Mouse (Mus musculus) midbrain, embryonic 10.5 days (tissue): ENCODE data around the gene Gm19426. TPM values are rescaled to one million over a fixed set of nuclear protein-coding genes. Genes with fewer than 3 reads are reported as not detected.
A peak's percentile ranks its signal among the peaks of the same experiment; 100 is the strongest.
"Not testable (repeated sequence)": the region's sequence is repeated elsewhere in the genome, so short reads cannot be mapped to it uniquely, and the experiment has no call there.

Experiments used
- DNase-seq: peaks from one replicate; pipeline ENCODE4 v3.0.0-alpha.2; 2017; ENCODE audit warnings: low spot score
- H3K27ac ChIP-seq: fragments of 300-500 bp; sonication (generic); replicated peaks from 2 replicates; pipeline ENCODE4 v1.5.1; 2016; ENCODE audit warnings: mild to moderate bottlenecking
- H3K27me3 ChIP-seq: fragments of 300-500 bp; sonication (generic); 2 replicates; pipeline ENCODE4 v1.6.1; 2016; ENCODE audit warnings: low read depth, mild to moderate bottlenecking; ENCODE audit not compliant: poor library complexity, severe bottlenecking
- H3K36me3 ChIP-seq: fragments of 300-500 bp; sonication (generic); 2 replicates; pipeline ENCODE4 v1.6.1; 2016; ENCODE audit warnings: mild to moderate bottlenecking, moderate library complexity
- H3K4me1 ChIP-seq: fragments of 300-500 bp; sonication (generic); 2 replicates; pipeline ENCODE4 v1.6.1; 2016
- H3K4me3 ChIP-seq: fragments of 300-500 bp; sonication (generic); 2 replicates; pipeline ENCODE4 v1.5.1; 2016; ENCODE audit warnings: mild to moderate bottlenecking, moderate library complexity
- H3K9me3 ChIP-seq: fragments of 300-500 bp; sonication (generic); replicated peaks from 2 replicates; pipeline ENCODE4 v1.6.1; 2016; ENCODE audit warnings: mild to moderate bottlenecking
- WGBS: fragments of 180-500 bp; shearing (Covaris S2); methylation state at CpG from one replicate; pipeline ENCODE4 v1.1.7; 2016; 5-methylcytosine and 5-hydroxymethylcytosine counted together
- polyA plus RNA-seq: library from polyadenylated mRNA; unstranded; fragments of >200 nt; fragmentation: Nextera tagmentation; extraction: Ambion mirVana; gene quantifications from 2 replicates; pipeline ENCODE4 v1.2.1, GENCODE M21; 2016

Gm19426 gene
- polyA plus RNA-seq, 1 experiment from 2014 or later = 9.0 TPM

- WGBS = 91% methylated on average over 3 of the region's 3 CpGs
- H3K27ac ChIP-seq = no peak overlapping the region
- H3K9me3 ChIP-seq = no peaks in the 10 kb centered on the region
- no peaks in the 10 kb centered on the region for H3K36me3 ChIP-seq
- no peak overlapping the region for H3K4me3 ChIP-seq
- H3K27me3 ChIP-seq = no peaks in the 10 kb centered on the region
- DNase-seq = no peak
- peaks cover 44% of the 10 kb centered on the region for H3K4me1 ChIP-seq
Observed at GRCm38 (mm10) chr2:84731206-84731605, 12.2 kb downstream of the Gm19426 start.

DNA sequence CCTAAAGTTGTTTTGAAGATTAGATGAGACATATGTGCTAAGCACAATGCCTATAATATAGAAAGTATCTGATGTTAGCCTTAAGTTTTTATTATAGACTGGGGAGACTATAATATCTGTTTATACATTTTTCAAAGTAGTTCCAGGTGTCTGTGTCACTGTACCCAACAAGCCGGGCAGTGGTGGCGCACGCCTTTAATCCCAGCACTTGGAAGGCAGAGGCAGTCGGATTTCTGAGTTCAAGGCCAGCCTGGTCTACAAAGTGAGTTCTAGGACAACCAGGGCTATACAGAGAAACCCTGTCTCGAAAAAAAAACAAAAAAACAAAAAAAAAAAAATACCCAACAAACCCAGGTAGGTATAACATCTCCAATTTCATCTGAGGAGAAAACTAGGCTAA is 15.3 kb downstream of the Gm19426 start:
- H3K4me3 ChIP-seq, H3K9me3 ChIP-seq, DNase-seq, H3K27me3 ChIP-seq, H3K27ac ChIP-seq: not testable (repeated sequence)
- Histone ChIP-seq H3K4me1 (peaks cover 30% of the 10 kb centered on the region), H3K36me3 (peaks cover 28% of the 10 kb centered on the region)
- WGBS = 80% methylated on average over 5 of the region's 5 CpGs

GRCm38 (mm10) chr2:84727172-84727858 is 16.1 kb downstream of the Gm19426 start, which contains the start of gene Clp1:
Gene Clp1, minus strand, starts transcription at chr2:84727350.
- under 1% methylated on average over 39 of the region's 39 CpGs for WGBS
- Histone ChIP-seq H3K9me3 (no peaks in the 10 kb centered on the region), H3K4me3 (peak within 1 kb of the TSS; percentile 74), H3K27me3 (no peaks in the 10 kb centered on the region), H3K27ac (peak within 1 kb of the TSS; percentile 82), H3K36me3 (peaks cover 34% of the 10 kb centered on the region), H3K4me1 (peaks cover 29% of the 10 kb centered on the region)
- DNase-seq = peak; percentile 97

DNA sequence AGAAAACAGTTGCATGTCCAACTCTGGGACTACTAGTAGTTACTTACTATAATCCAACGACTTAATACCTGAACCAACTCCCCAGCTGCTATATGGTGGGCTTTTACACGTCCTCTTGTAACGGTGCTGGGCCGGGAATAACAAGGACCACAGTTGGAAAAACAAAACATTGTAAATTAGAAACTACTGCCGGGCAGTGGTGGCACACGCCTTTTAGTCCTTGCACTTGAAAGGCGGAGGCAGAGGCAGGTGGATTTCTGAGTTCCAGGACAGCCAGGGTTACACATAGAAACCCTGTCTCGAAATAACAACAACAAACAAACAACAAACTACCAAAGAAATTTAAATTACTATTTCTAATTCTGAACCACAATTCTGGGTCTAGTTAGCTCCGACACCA is 16.7 kb downstream of the Gm19426 start:
- Histone ChIP-seq H3K27me3 (no peaks in the 10 kb centered on the region), H3K27ac (peak overlapping the region; percentile 82), H3K36me3 (peaks cover 40% of the 10 kb centered on the region), H3K9me3 (no peaks in the 10 kb centered on the region), H3K4me3 (peak overlapping the region; percentile 74), H3K4me1 (peaks cover 29% of the 10 kb centered on the region)
- WGBS = 4% methylated on average over 9 of the region's 9 CpGs
- DNase-seq = no peak

- Histone ChIP-seq H3K4me1 (peaks cover 29% of the 10 kb centered on the region), H3K27ac (no peak overlapping the region), H3K36me3 (peaks cover 48% of the 10 kb centered on the region), H3K27me3 (no peaks in the 10 kb centered on the region), H3K9me3 (no peaks in the 10 kb centered on the region), H3K4me3 (peak overlapping the region; percentile 74)
- DNase-seq = no peak
- 92% methylated on average over 10 of the region's 10 CpGs for WGBS
Observed at GRCm38 (mm10) chr2:84725770-84726169, 17.7 kb downstream of the Gm19426 start.

DNA sequence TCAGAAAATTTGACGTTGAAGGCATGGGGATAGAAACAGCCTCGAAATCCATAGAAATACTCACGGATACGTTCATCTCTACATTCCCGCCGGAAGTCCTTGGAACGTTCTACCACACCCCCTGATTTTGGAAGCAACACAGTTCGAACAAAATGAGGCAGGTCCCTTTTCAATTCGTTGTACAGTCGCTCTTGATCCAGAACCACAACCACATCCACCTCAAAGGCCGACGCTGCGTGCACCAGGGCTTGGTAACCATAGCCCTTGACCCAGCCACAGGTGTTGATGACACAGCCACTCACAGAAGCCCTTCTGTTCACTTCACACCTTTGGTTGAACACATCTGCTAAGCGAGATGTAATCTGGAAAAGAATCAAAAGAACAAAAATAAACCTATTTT is 19.6 kb downstream of the Gm19426 start:
- peaks cover 48% of the 10 kb centered on the region for H3K36me3 ChIP-seq
- H3K9me3 ChIP-seq = no peaks in the 10 kb centered on the region
- H3K27ac ChIP-seq = no peak overlapping the region
- no peak overlapping the region for H3K4me3 ChIP-seq
- H3K27me3 ChIP-seq = no peaks in the 10 kb centered on the region
- WGBS = 94% methylated on average over 14 of the region's 14 CpGs
- no peak for DNase-seq
- peaks cover 29% of the 10 kb centered on the region for H3K4me1 ChIP-seq

DNA sequence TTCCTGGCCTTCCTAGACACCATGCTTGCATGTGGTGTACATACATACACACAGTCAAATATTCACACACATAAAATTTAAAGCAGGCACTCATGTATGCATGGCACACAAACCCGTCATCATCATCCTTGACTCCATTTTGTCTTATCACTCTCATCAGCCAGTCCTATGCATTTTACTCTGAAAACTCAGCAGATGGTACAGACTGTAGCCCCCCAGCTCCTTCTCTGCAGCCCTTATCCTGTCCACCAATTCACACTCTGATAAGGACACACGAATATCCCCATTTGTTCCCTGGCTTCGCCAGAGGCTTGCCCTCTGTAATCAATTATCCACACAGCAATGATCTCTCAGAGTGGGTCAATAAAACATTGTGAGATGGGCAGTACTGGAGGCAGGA is 22.3 kb downstream of the Gm19426 start:
- H3K4me3 ChIP-seq = no peak overlapping the region
- no peaks in the 10 kb centered on the region for H3K27me3 ChIP-seq
- H3K27ac ChIP-seq = no peak overlapping the region
- DNase-seq = no peak
- WGBS = 94% methylated on average over 3 of the region's 3 CpGs
- H3K36me3 ChIP-seq = peaks cover 48% of the 10 kb centered on the region
- no peaks in the 10 kb centered on the region for H3K9me3 ChIP-seq
- H3K4me1 ChIP-seq = peaks cover 24% of the 10 kb centered on the region

DNA sequence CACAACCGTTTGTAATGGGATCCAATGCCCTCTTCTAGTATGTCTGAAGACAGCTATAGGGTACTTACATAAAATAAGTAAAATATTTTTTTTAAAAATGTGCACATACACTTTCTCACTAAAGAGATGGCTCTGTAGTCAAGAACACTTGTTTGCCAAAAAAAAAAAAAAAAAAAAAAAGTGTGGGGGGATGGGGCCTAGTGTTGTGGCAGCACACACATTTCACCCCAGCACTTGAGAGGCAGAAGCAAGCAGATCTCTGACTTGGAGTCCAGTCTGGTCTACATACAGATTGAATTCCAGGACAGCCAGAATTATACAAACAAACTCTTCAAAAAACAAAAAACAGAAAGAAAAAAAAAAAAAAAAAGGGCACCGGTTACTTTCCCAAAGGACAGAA is 22.7 kb downstream of the Gm19426 start:
- WGBS = 92% methylated on average over 2 of the region's 2 CpGs

GRCm38 (mm10) chr2:84717357-84717756 is 26.1 kb downstream of the Gm19426 start:
- 91% methylated on average over 4 of the region's 4 CpGs for WGBS
- no peaks in the 10 kb centered on the region for H3K27me3 ChIP-seq
- H3K36me3 ChIP-seq = peaks cover 16% of the 10 kb centered on the region
- no peaks in the 10 kb centered on the region for H3K9me3 ChIP-seq
- no peak overlapping the region for H3K4me3 ChIP-seq
- H3K4me1 ChIP-seq = peaks cover 29% of the 10 kb centered on the region
- DNase-seq = no peak
- H3K27ac ChIP-seq = no peak overlapping the region

More for the DNA sequence above, 22.7 kb downstream of the Gm19426 start:
- peaks cover 23% of the 10 kb centered on the region for H3K4me1 ChIP-seq
- no peak for DNase-seq
- no peaks in the 10 kb centered on the region for H3K27me3 ChIP-seq
- H3K27ac ChIP-seq = no peak overlapping the region
- no peak overlapping the region for H3K4me3 ChIP-seq
- H3K36me3 ChIP-seq = peaks cover 46% of the 10 kb centered on the region
- H3K9me3 ChIP-seq = no peaks in the 10 kb centered on the region

- Histone ChIP-seq H3K36me3 (peaks cover 11% of the 10 kb centered on the region), H3K4me3 (peak overlapping the region; percentile 96), H3K27me3 (no peaks in the 10 kb centered on the region), H3K9me3 (no peaks in the 10 kb centered on the region), H3K4me1 (peaks cover 29% of the 10 kb centered on the region), H3K27ac (peak overlapping the region; percentile 96)
- no peak for DNase-seq
- WGBS = 40% methylated on average over 9 of the region's 9 CpGs
Observed at GRCm38 (mm10) chr2:84716423-84717355, 26.8 kb downstream of the Gm19426 start.

DNA sequence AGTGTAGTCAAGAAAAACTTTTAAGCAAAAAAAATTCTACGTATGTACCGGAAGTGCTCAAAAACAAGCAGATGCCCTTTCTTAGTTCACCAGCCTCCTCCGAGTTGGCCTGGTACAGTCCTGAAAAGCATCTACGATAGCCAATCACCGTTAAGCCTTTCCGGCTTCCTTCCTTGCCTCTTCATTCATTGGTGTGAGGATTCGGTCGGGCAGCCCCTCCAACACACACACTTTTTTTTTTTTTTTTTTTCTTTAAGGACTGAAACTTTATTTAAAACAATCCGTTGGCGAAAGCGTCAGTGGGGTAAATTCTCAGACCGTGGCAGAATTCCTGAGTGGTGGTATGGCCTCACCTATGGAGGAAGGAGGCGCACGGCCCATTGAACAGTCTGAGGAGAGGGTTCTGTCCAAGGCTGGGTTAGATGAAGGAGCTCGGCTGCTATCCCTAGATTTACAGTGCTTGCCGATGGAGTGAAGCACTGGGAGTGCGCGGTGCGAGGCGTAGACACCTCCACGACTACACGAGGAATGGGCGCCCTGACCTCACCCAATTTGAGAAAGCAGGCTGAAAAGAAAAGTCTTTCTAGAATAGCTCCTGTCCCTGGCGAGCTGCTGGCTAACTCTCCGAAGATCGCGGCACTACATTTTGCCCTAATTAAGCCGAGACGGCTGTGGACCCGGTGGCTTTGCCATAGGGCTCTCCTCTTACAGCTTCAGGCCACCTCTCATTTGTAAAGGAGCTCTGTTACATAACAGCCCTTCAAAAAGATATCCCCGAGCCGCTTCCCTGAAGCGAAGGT is 27.7 kb downstream of the Gm19426 start:
- Histone ChIP-seq H3K36me3 (peaks cover 12% of the 10 kb centered on the region), H3K4me3 (peak overlapping the region; percentile 96), H3K27me3 (no peaks in the 10 kb centered on the region), H3K27ac (peak overlapping the region; percentile 96), H3K9me3 (no peaks in the 10 kb centered on the region), H3K4me1 (peaks cover 29% of the 10 kb centered on the region)
- DNase-seq = peak; percentile 63
- under 1% methylated on average over 33 of the region's 33 CpGs for WGBS

- Histone ChIP-seq H3K36me3 (peaks cover 19% of the 10 kb centered on the region), H3K27me3 (no peaks in the 10 kb centered on the region), H3K27ac (peak within 1 kb of the TSS; percentile 96), H3K9me3 (no peaks in the 10 kb centered on the region), H3K4me3 (peak within 1 kb of the TSS; percentile 96), H3K4me1 (peaks cover 29% of the 10 kb centered on the region)
- under 1% methylated on average over 107 of the region's 107 CpGs for WGBS
- peak; percentile 99 for DNase-seq
Observed at GRCm38 (mm10) chr2:84714811-84715561, 28.5 kb downstream of the Gm19426 start, which contains the start of gene Zdhhc5. Gene Zdhhc5, minus strand, starts transcription at chr2:84715180.
